8 mouse cellular contexts compared by ENCODE assay signal in the genomic region with DNA sequence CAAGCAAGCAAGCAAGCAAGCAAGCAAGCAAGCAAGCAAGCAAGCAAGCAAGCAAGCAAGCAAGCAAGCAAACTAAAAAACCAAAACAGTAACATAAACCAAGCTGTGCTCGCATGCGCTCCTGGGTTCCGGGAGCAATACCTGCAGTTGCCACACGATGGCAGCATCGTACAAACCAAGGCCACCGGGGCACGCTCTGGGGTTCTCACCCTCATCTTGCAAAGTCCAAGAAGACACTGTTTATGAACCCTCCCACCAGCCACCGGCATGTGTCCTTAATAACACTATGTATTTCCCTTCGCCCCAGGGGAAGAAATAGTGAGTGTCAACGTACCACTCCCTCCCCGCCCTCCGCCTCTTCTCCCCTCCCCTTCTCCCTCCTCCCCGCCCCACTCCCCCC.
DNase-seq lines count a peak whose midpoint lies in the region; ATAC-seq and TF ChIP-seq lines count a peak whose summit lies in the region.

No protein-coding gene starts in this region.

- no peak overlapping the region for H3K9ac ChIP-seq in CH12.LX (ENCODE audit: insufficient read depth, low read depth)
- H3K9ac ChIP-seq in forebrain, embryonic 11.5 days (ENCODE audit: low read length) = no peak overlapping the region
- H3K9ac ChIP-seq in lung, embryonic 15.5 days = no peak overlapping the region

- TF ChIP-seq CTCF in CH12.LX (conservative IDR thresholded peaks at IDR 0.05 in 1 of 2, IDR thresholded peaks at IDR 0.05 in 1 of 2; ENCODE audit: low read depth in 2 of 2, low read length in 2 of 2) = peak; percentile 72 to 77
- peak; percentile 98 for TF ChIP-seq CTCF in brain, embryonic 14.5 days (IDR thresholded peaks at IDR 0.05; ENCODE audit: borderline replicate concordance, extremely low read depth, insufficient read depth, insufficient read length)
- TF ChIP-seq CTCF in layer of hippocampus, adult 2 months (conservative IDR thresholded peaks at IDR 0.05) = peak; percentile 86
- TF ChIP-seq CTCF in olfactory bulb, adult 2 months (IDR thresholded peaks at IDR 0.05; ENCODE audit: insufficient read depth, low read depth, low read length) = peak; percentile 81

- H3K36me3 ChIP-seq in CH12.LX (replicated peaks in 1 of 2; ENCODE audit: control insufficient read depth in 1 of 2, insufficient read depth in 1 of 2, low read length in 1 of 2) = peaks cover 11 to 45% of the 10 kb centered on the region in 2 experiments
- H3K36me3 ChIP-seq in forebrain, embryonic 11.5 days (ENCODE audit: control insufficient read depth, insufficient read depth, low read length) = no peaks in the 10 kb centered on the region
- no peaks in the 10 kb centered on the region for H3K36me3 ChIP-seq in lung, embryonic 15.5 days

- peak; percentile 53 for TF ChIP-seq RAD21 in CH12.LX (IDR thresholded peaks at IDR 0.05; ENCODE audit: low read depth, low read length)

- TF ChIP-seq POLR2A in CH12.LX (IDR thresholded peaks at IDR 0.05; ENCODE audit: low read depth, low read length) = no peak
- no peak for TF ChIP-seq POLR2A in brain, embryonic 14.5 days (IDR thresholded peaks at IDR 0.05; ENCODE audit: borderline replicate concordance, extremely low read depth, insufficient read depth, insufficient read length, poor library complexity, severe bottlenecking)
- TF ChIP-seq POLR2A in olfactory bulb, adult 2 months (IDR thresholded peaks at IDR 0.05; ENCODE audit: insufficient read depth, low read depth, low read length) = no peak

- H3K79me2 ChIP-seq in CH12.LX (replicated peaks; ENCODE audit: control insufficient read depth, extremely low read depth, insufficient read depth, poor library complexity, severe bottlenecking) = no peaks in the 10 kb centered on the region

- dilution Hi-C loops in CH12.LX (cut with MboI; ENCODE audit: extremely low pct_ligation_motif_present, extremely low pct_unique_long_range_greater_than_20kb, low sequenced_read_pairs) = no loop called here

- H3K4me2 ChIP-seq in CH12.LX (ENCODE audit: insufficient read depth, low read depth, poor library complexity, severe bottlenecking) = no peak overlapping the region
- H3K4me2 ChIP-seq in forebrain, embryonic 11.5 days (ENCODE audit: low read depth, low read length, severe bottlenecking) = peak overlapping the region; percentile 44
- peak overlapping the region; percentile 53 for H3K4me2 ChIP-seq in lung, embryonic 15.5 days

- H3K4me1 ChIP-seq in CH12.LX (ENCODE audit: control insufficient read depth in 1 of 2, insufficient read depth in 2 of 2) = 0 out of 4 replicates have a peak, but pooled peaks cover 0 to 4% of the 10 kb centered on the region in 2 experiments
- no peaks in the 10 kb centered on the region for H3K4me1 ChIP-seq in forebrain, embryonic 11.5 days (replicated peaks; ENCODE audit: control insufficient read depth, insufficient read depth, low read length)
- H3K4me1 ChIP-seq in lung, embryonic 15.5 days = 0 out of 2 replicates have a peak, but pooled peaks cover 5% of the 10 kb centered on the region
- H3K4me1 ChIP-seq in olfactory bulb, adult 2 months (ENCODE audit: control insufficient read depth, insufficient read depth, low read length) = no peaks in the 10 kb centered on the region; the same call in 1 of the 2 replicates

- no peaks in the 10 kb centered on the region for H3K9me3 ChIP-seq in CH12.LX (replicated peaks; ENCODE audit: low read length)
- H3K9me3 ChIP-seq in forebrain, embryonic 11.5 days (ENCODE audit: control insufficient read depth, low read length) = no peaks in the 10 kb centered on the region
- no peaks in the 10 kb centered on the region for H3K9me3 ChIP-seq in lung, embryonic 15.5 days

- peaks cover 5% of the 10 kb centered on the region for H3K27me3 ChIP-seq in CH12.LX (replicated peaks)
- no peaks in the 10 kb centered on the region for H3K27me3 ChIP-seq in forebrain, embryonic 11.5 days (ENCODE audit: control insufficient read depth, insufficient read depth, low read length)
- peaks cover 35% of the 10 kb centered on the region for H3K27me3 ChIP-seq in lung, embryonic 15.5 days

- DNase-seq in CH12.LX (ENCODE audit: extremely low read depth) = peak; percentile 61
- DNase-seq in brain, embryonic 14.5 days (ENCODE audit: low read depth) = peak; percentile 87
- DNase-seq in forebrain, embryonic 11.5 days (ENCODE audit: low spot score) = peak; percentile 91
- DNase-seq in heart, postnatal 36 days = peak; percentile 75 to 86
- peak; percentile 59 to 84 for DNase-seq in layer of hippocampus, adult 2 months (ENCODE audit: low spot score in 2 of 2)
- peak; percentile 73 for DNase-seq in testis, postnatal 14 days (ENCODE audit: low spot score)

- in situ Hi-C loops in CH12.LX (cut with MboI; ENCODE audit: low pct_ligation_motif_present, low pct_unique_long_range_greater_than_20kb, low sequenced_read_pairs) = loop anchor here (5.0 kb wide), 1 partner anchor 113 kb away; no protein-coding TSS in a partner anchor

- H3K4me3 ChIP-seq in CH12.LX (replicated peaks in 1 of 3; ENCODE audit: low read depth in 2 of 3, low read length in 2 of 3, poor library complexity in 1 of 3) = no peak overlapping the region
- peak overlapping the region; percentile 23; the same call in 1 of the 2 replicates for H3K4me3 ChIP-seq in forebrain, embryonic 11.5 days (ENCODE audit: low read depth, low read length)
- peak overlapping the region; percentile 32; the same call in 1 of the 2 replicates for H3K4me3 ChIP-seq in layer of hippocampus, adult 2 months
- peak overlapping the region; percentile 35 for H3K4me3 ChIP-seq in lung, embryonic 15.5 days
- no peak overlapping the region for H3K4me3 ChIP-seq in olfactory bulb, adult 2 months (ENCODE audit: insufficient read depth, low read depth, low read length)

- no peak overlapping the region for H3K27ac ChIP-seq in CH12.LX (ENCODE audit: insufficient read depth, low read depth)
- no peak overlapping the region for H3K27ac ChIP-seq in forebrain, embryonic 11.5 days (ENCODE audit: low read depth, low read length)
- H3K27ac ChIP-seq in layer of hippocampus, adult 2 months = no peak overlapping the region
- H3K27ac ChIP-seq in lung, embryonic 15.5 days = no peak overlapping the region
- H3K27ac ChIP-seq in olfactory bulb, adult 2 months (ENCODE audit: insufficient read depth, low read depth, low read length) = no peak overlapping the region

- peak; percentile 59 for ATAC-seq in forebrain, embryonic 11.5 days (replicated peaks; ENCODE audit: low FRiP score)
- peak; percentile 33; the same call in 1 of the 2 replicates for ATAC-seq in lung, embryonic 15.5 days (ENCODE audit: borderline replicate concordance, extremely low read depth, low FRiP score, low TSS enrichment)

- WGBS in forebrain, embryonic 11.5 days = 2% methylated on average over 13 of the region's 13 CpGs
- 0% methylated on average over 12 of the region's 13 CpGs for WGBS in lung, embryonic 15.5 days
- WGBS in olfactory bulb, adult 2 months = 2% methylated on average over 12 of the region's 13 CpGs

- no peak for TF ChIP-seq EP300 in CH12.LX (IDR thresholded peaks at IDR 0.05; ENCODE audit: low read length)

- intact Hi-C loops in heart, postnatal 36 days (cut with DNase I) = no loop called here

TF ChIP-seq in CH12.LX, 34 proteins besides CTCF, POLR2A, EP300 and RAD21:
- TF ChIP-seq CHD2 (IDR thresholded peaks at IDR 0.05; ENCODE audit: low read length) = no peak
- TF ChIP-seq GABPA (IDR thresholded peaks at IDR 0.05; ENCODE audit: insufficient replicate concordance, low read depth, low read length) = no peak
- no peak for TF ChIP-seq USF1 (IDR thresholded peaks at IDR 0.05; ENCODE audit: low read depth, low read length)
- no peak for TF ChIP-seq PAX5 (IDR thresholded peaks at IDR 0.05; ENCODE audit: low read length)
- TF ChIP-seq NRF1 (IDR thresholded peaks at IDR 0.05; ENCODE audit: low read depth, low read length) = peak; percentile 47; the same call in 1 of the 2 replicates
- TF ChIP-seq MAX (IDR thresholded peaks at IDR 0.05; ENCODE audit: low read length) = 0 out of 2 replicates have a peak, but pooled peaks have one; percentile 19
- no peak for TF ChIP-seq UBTF (IDR thresholded peaks at IDR 0.05; ENCODE audit: low read depth, low read length)
- no peak for TF ChIP-seq POLR2AphosphoS2 (IDR thresholded peaks at IDR 0.05; ENCODE audit: low read depth, low read length)
- no peak for TF ChIP-seq MAZ (IDR thresholded peaks at IDR 0.05; ENCODE audit: low read depth, low read length)
- TF ChIP-seq KAT2A (IDR thresholded peaks at IDR 0.05; ENCODE audit: insufficient replicate concordance, low read length) = no peak
- TF ChIP-seq ZC3H11A (IDR thresholded peaks at IDR 0.05; ENCODE audit: low read depth, low read length) = no peak
- TF ChIP-seq SMC3 (IDR thresholded peaks at IDR 0.05; ENCODE audit: low read depth, low read length) = peak; percentile 51

Comparison
In these comparisons a context has a peak if more than half of its experiments do, and no peak if none do; other contexts are left out.
1. H3K4me3 ChIP-seq: peak in forebrain, embryonic 11.5 days (single experiment), layer of hippocampus, adult 2 months (single experiment) and lung, embryonic 15.5 days (single experiment); none in CH12.LX (0 of 3) and olfactory bulb, adult 2 months (single experiment).
2. Peak in every context shown above with its lines, with median percentiles within 50 percentile points of each other: DNase-seq and CTCF ChIP-seq.